Mouse (Mus musculus) kidney, embryonic 15.5 days (tissue): ENCODE data around the gene Slc9a3r1. TPM values are rescaled to one million over a fixed set of nuclear protein-coding genes. Genes with fewer than 3 reads are reported as not detected.

Experiments
- ATAC-seq: fragments of 200-750 bp; cut with Nextera tagmentation; replicated peaks from 2 replicates; pipeline ENCODE4 v1.8.0; 2017; ENCODE audit warnings: moderate TSS enrichment; ENCODE audit not compliant: low FRiP score
- H3K27ac ChIP-seq: fragments of 300-500 bp; sonication (generic); 2 replicates; pipeline ENCODE4 v1.5.1; 2015; ENCODE audit warnings: mild to moderate bottlenecking, inconsistent platforms
- H3K27me3 ChIP-seq: fragments of 300-500 bp; sonication (generic); 2 replicates; pipeline ENCODE4 v1.6.1; 2015; ENCODE audit warnings: inconsistent platforms
- H3K36me3 ChIP-seq: fragments of 300-500 bp; sonication (generic); 2 replicates; pipeline ENCODE4 v1.6.1; 2015; ENCODE audit warnings: inconsistent platforms
- H3K4me1 ChIP-seq: fragments of 300-500 bp; sonication (generic); 2 replicates; pipeline ENCODE4 v1.6.1; 2015; ENCODE audit warnings: inconsistent platforms
- H3K4me2 ChIP-seq: fragments of 300-500 bp; sonication (generic); 2 replicates; pipeline ENCODE4 v1.6.1; 2015; ENCODE audit warnings: moderate library complexity, mild to moderate bottlenecking, inconsistent platforms
- H3K4me3 ChIP-seq: fragments of 300-500 bp; sonication (generic); replicated peaks from 2 replicates; pipeline ENCODE4 v1.5.1; 2015; ENCODE audit warnings: mild to moderate bottlenecking, inconsistent platforms
- H3K9ac ChIP-seq: fragments of 300-500 bp; sonication (generic); 2 replicates; pipeline ENCODE4 v1.6.1; 2015; ENCODE audit warnings: mild to moderate bottlenecking, inconsistent platforms
- H3K9me3 ChIP-seq: fragments of 300-500 bp; sonication (generic); replicated peaks from 2 replicates; pipeline ENCODE4 v1.6.1; 2016; ENCODE audit warnings: inconsistent platforms
- WGBS: fragments of 180-500 bp; shearing (Covaris S2); methylation state at CpG from one replicate; pipeline ENCODE4 v1.1.7; 2015; ENCODE audit warnings: mixed read lengths; 5-methylcytosine and 5-hydroxymethylcytosine counted together
- polyA plus RNA-seq: library from polyadenylated mRNA; unstranded; fragments of >200 nt; fragmentation: Nextera tagmentation; extraction: Ambion mirVana; gene quantifications from 2 replicates; pipeline ENCODE4 v1.2.1, GENCODE M21; 2015

Gene Slc9a3r1
- polyA plus RNA-seq, 1 experiment from 2014 or later: 127 TPM

GRCm38 (mm10) chr11:115153088-115153487 lies 10.1 kb upstream of the Slc9a3r1 start:
- peaks cover 42% of the 10 kb centered on the region for H3K27me3 ChIP-seq
- no peaks in the 10 kb centered on the region for H3K36me3 ChIP-seq
- H3K4me3 ChIP-seq: no peak overlapping the region
- WGBS: 76% methylated on average over 9 of the region's 9 CpGs
- no peaks in the 10 kb centered on the region for H3K9me3 ChIP-seq
- H3K27ac ChIP-seq: no peak overlapping the region
- ATAC-seq: no peak
- peaks cover 43% of the 10 kb centered on the region for H3K4me1 ChIP-seq
- peak overlapping the region; percentile 62; the same call in 1 of the 2 replicates for H3K4me2 ChIP-seq
- no peak overlapping the region for H3K9ac ChIP-seq

- no peaks in the 10 kb centered on the region for H3K9me3 ChIP-seq
- no peaks in the 10 kb centered on the region for H3K36me3 ChIP-seq
- H3K9ac ChIP-seq: 0 out of 2 replicates have a peak overlapping the region, but pooled peaks have one; percentile 27
- H3K4me2 ChIP-seq: peak overlapping the region; percentile 62
- peak; percentile 73 for ATAC-seq
- H3K4me1 ChIP-seq: peaks cover 50% of the 10 kb centered on the region
- WGBS: under 1% methylated on average over 35 of the region's 35 CpGs
- peaks cover 42% of the 10 kb centered on the region for H3K27me3 ChIP-seq
- no peak overlapping the region for H3K27ac ChIP-seq
- H3K4me3 ChIP-seq: peak overlapping the region; percentile 40
Observed at GRCm38 (mm10) chr11:115153699-115154292, 9.3 kb upstream of the Slc9a3r1 start.

GRCm38 (mm10) chr11:115155053-115155634 lies 8.0 kb upstream of the Slc9a3r1 start:
- Histone ChIP-seq H3K27ac (no peak overlapping the region), H3K4me1 (peaks cover 50% of the 10 kb centered on the region), H3K4me2 (no peak overlapping the region), H3K4me3 (no peak overlapping the region), H3K27me3 (peaks cover 42% of the 10 kb centered on the region), H3K9me3 (no peaks in the 10 kb centered on the region), H3K36me3 (no peaks in the 10 kb centered on the region), H3K9ac (no peak overlapping the region)
- no peak for ATAC-seq
- 7% methylated on average over 5 of the region's 5 CpGs for WGBS

- Histone ChIP-seq H3K9me3 (no peaks in the 10 kb centered on the region), H3K27me3 (peaks cover 35% of the 10 kb centered on the region), H3K4me2 (no peak overlapping the region), H3K27ac (peak overlapping the region; percentile 56; the same call in 1 of the 2 replicates), H3K4me3 (no peak overlapping the region), H3K36me3 (no peaks in the 10 kb centered on the region), H3K9ac (no peak overlapping the region), H3K4me1 (peaks cover 52% of the 10 kb centered on the region)
- 26% methylated on average over 12 of the region's 12 CpGs for WGBS
- no peak for ATAC-seq
Observed at GRCm38 (mm10) chr11:115157933-115158719, 5.0 kb upstream of the Slc9a3r1 start.

- Histone ChIP-seq H3K4me2 (no peak overlapping the region), H3K27ac (no peak overlapping the region), H3K36me3 (no peaks in the 10 kb centered on the region), H3K9ac (no peak overlapping the region), H3K27me3 (peaks cover 15% of the 10 kb centered on the region), H3K4me1 (peaks cover 46% of the 10 kb centered on the region), H3K4me3 (no peak overlapping the region), H3K9me3 (no peaks in the 10 kb centered on the region)
- ATAC-seq: no peak
- WGBS: 51% methylated on average over 11 of the region's 11 CpGs
Observed at GRCm38 (mm10) chr11:115160016-115160797, 2.9 kb upstream of the Slc9a3r1 start.

- H3K36me3 ChIP-seq: no peaks in the 10 kb centered on the region
- H3K9me3 ChIP-seq: no peaks in the 10 kb centered on the region
- no peak for ATAC-seq
- H3K27me3 ChIP-seq: peaks cover 7% of the 10 kb centered on the region
- 41% methylated on average over 10 of the region's 10 CpGs for WGBS
- H3K27ac ChIP-seq: no peak overlapping the region
- H3K4me3 ChIP-seq: no peak overlapping the region
- no peak overlapping the region for H3K4me2 ChIP-seq
- H3K4me1 ChIP-seq: peaks cover 49% of the 10 kb centered on the region
- H3K9ac ChIP-seq: no peak overlapping the region
Observed at GRCm38 (mm10) chr11:115160883-115161577, 2.1 kb upstream of the Slc9a3r1 start.

GRCm38 (mm10) chr11:115161578-115162204 lies 1.4 kb upstream of the Slc9a3r1 start:
- no peaks in the 10 kb centered on the region for H3K9me3 ChIP-seq
- no peak overlapping the region; the same call in 1 of the 2 replicates for H3K27ac ChIP-seq
- no peak overlapping the region for H3K9ac ChIP-seq
- H3K4me2 ChIP-seq: no peak overlapping the region
- H3K4me3 ChIP-seq: no peak overlapping the region
- WGBS: 68% methylated on average over 9 of the region's 9 CpGs
- H3K36me3 ChIP-seq: no peaks in the 10 kb centered on the region
- peaks cover under 1% of the 10 kb centered on the region; the same call in 1 of the 2 replicates for H3K27me3 ChIP-seq
- ATAC-seq: no peak
- peaks cover 54% of the 10 kb centered on the region for H3K4me1 ChIP-seq

GRCm38 (mm10) chr11:115162205-115162601 lies 938 bp upstream of the Slc9a3r1 start:
- Histone ChIP-seq H3K9ac (0 out of 2 replicates have a peak overlapping the region, but pooled peaks have one; percentile 48), H3K27ac (peak overlapping the region; percentile 87; the same call in 1 of the 2 replicates), H3K36me3 (no peaks in the 10 kb centered on the region), H3K4me1 (peaks cover 56% of the 10 kb centered on the region), H3K9me3 (no peaks in the 10 kb centered on the region), H3K4me2 (peak overlapping the region; percentile 89), H3K27me3 (no peaks in the 10 kb centered on the region; the same call in 1 of the 2 replicates), H3K4me3 (peak overlapping the region; percentile 66)
- WGBS: 32% methylated on average over 9 of the region's 9 CpGs
- ATAC-seq: no peak

- under 1% methylated on average over 47 of the region's 47 CpGs for WGBS
- Histone ChIP-seq H3K9ac (peak overlapping the region; percentile 64), H3K27me3 (no peaks in the 10 kb centered on the region; the same call in 1 of the 2 replicates), H3K27ac (peak overlapping the region; percentile 71), H3K4me1 (peaks cover 55% of the 10 kb centered on the region), H3K36me3 (no peaks in the 10 kb centered on the region), H3K4me2 (peak overlapping the region; percentile 89), H3K4me3 (peak overlapping the region; percentile 66), H3K9me3 (no peaks in the 10 kb centered on the region)
- 0 out of 2 replicates have a peak, but pooled peaks have one; percentile 9 for ATAC-seq
Observed at GRCm38 (mm10) chr11:115163568-115164150, 518 bp downstream of the Slc9a3r1 start.

- Histone ChIP-seq H3K4me3 (peak overlapping the region; percentile 66), H3K4me2 (peak overlapping the region; percentile 89), H3K9me3 (no peaks in the 10 kb centered on the region), H3K9ac (peak overlapping the region; percentile 64), H3K36me3 (no peaks in the 10 kb centered on the region), H3K27ac (peak overlapping the region; percentile 71), H3K27me3 (no peaks in the 10 kb centered on the region; the same call in 1 of the 2 replicates), H3K4me1 (peaks cover 54% of the 10 kb centered on the region)
- WGBS: 0% methylated on average over 14 of the region's 14 CpGs
- ATAC-seq: peak; percentile 30
Observed at GRCm38 (mm10) chr11:115164341-115164975, 1.3 kb downstream of the Slc9a3r1 start.
